Mouse (Mus musculus) CH12.LX (cell line): Measurements from ENCODE around the gene Tmem246. TPM values are rescaled to one million over a fixed set of nuclear protein-coding genes. Genes with fewer than 3 reads are reported as not detected.
A peak's percentile ranks its signal among the peaks of the same experiment; 100 is the strongest.

Source experiments
- DNase-seq: peaks from one replicate; pipeline ENCODE4 v3.0.0-alpha.2; 2013; ENCODE audit errors: extremely low read depth
- H3K27ac ChIP-seq: 2 replicates; pipeline ENCODE4 v1.5.1; 2012; ENCODE audit warnings: low read depth, mild to moderate bottlenecking, control low read depth, moderate library complexity; ENCODE audit not compliant: insufficient read depth
- H3K27me3 ChIP-seq: replicated peaks from 2 replicates; pipeline ENCODE3; 2012; ENCODE audit warnings: inconsistent platforms
- H3K36me3 ChIP-seq, 2 experiments: replicated peaks in 1 of 2; 2 replicates each; pipeline versions ENCODE3 to v1.6.1; 2012; ENCODE audit warnings: inconsistent platforms in 1 of 2, low read length in 1 of 2, mild to moderate bottlenecking in 1 of 2, mixed read lengths in 1 of 2, moderate library complexity in 1 of 2; ENCODE audit not compliant: control insufficient read depth in 1 of 2, insufficient read depth in 1 of 2
- H3K4me1 ChIP-seq, 2 experiments: 2 replicates each; pipeline ENCODE4 v1.6.1; 2012; ENCODE audit warnings: inconsistent platforms in 1 of 2, moderate library complexity in 1 of 2; ENCODE audit not compliant: insufficient read depth in 2 of 2, control insufficient read depth in 1 of 2
- H3K4me2 ChIP-seq: 2 replicates; pipeline ENCODE4 v1.6.1; 2012; ENCODE audit warnings: low read depth, mild to moderate bottlenecking, control low read depth; ENCODE audit not compliant: poor library complexity, insufficient read depth, severe bottlenecking
- H3K4me3 ChIP-seq, 3 experiments: fragments of 150-350 bp in 1 of 3; sonication (generic) in 1 of 3; replicated peaks in 1 of 3; 2 replicates each; pipeline versions ENCODE3 to v1.5.1; 2011 to 2012; ENCODE audit warnings: low read depth in 2 of 3, low read length in 2 of 3, mild to moderate bottlenecking in 2 of 3, moderate library complexity in 2 of 3, control low read depth in 1 of 3, improper control_type of control experiment in 1 of 3, inconsistent platforms in 1 of 3, mixed read lengths in 1 of 3; ENCODE audit not compliant: poor library complexity in 1 of 3
- H3K79me2 ChIP-seq: replicated peaks from 2 replicates; pipeline ENCODE4 v1.6.1; 2012; ENCODE audit warnings: mild to moderate bottlenecking, moderate library complexity; ENCODE audit not compliant: control insufficient read depth, poor library complexity, insufficient read depth, severe bottlenecking; ENCODE audit errors: extremely low read depth
- H3K9ac ChIP-seq: 2 replicates; pipeline ENCODE4 v1.6.1; 2012; ENCODE audit warnings: low read depth, mild to moderate bottlenecking, control low read depth, moderate library complexity; ENCODE audit not compliant: insufficient read depth
- H3K9me3 ChIP-seq: replicated peaks from 2 replicates; pipeline ENCODE3; 2012; ENCODE audit warnings: low read length, inconsistent platforms, mixed read lengths
- CHD2 ChIP-seq: IDR thresholded peaks from 2 replicates; pipeline ENCODE4 v1.6.1; 2011; ENCODE audit warnings: low read length, improper control_type of control experiment
- E2F4 ChIP-seq: IDR thresholded peaks from 2 replicates; pipeline ENCODE4 v1.6.1; 2011; ENCODE audit warnings: low read depth, low read length, improper control_type of control experiment; ENCODE audit not compliant: insufficient replicate concordance
- ELF1 ChIP-seq: IDR thresholded peaks from 2 replicates; pipeline ENCODE4 v1.6.1; 2014; ENCODE audit warnings: low read depth, mild to moderate bottlenecking, inconsistent platforms, low read length, improper control_type of control experiment
- EP300 ChIP-seq: IDR thresholded peaks from 2 replicates; pipeline ENCODE4 v1.6.1; 2011; ENCODE audit warnings: low read length, improper control_type of control experiment
- GABPA ChIP-seq: IDR thresholded peaks from 2 replicates; pipeline ENCODE4 v1.6.1; 2012; ENCODE audit warnings: low read depth, low read length, improper control_type of control experiment, inconsistent platforms; ENCODE audit not compliant: insufficient replicate concordance
- HCFC1 ChIP-seq: IDR thresholded peaks from 2 replicates; pipeline ENCODE4 v1.6.1; 2012; ENCODE audit warnings: low read depth, mild to moderate bottlenecking, inconsistent platforms, low read length, improper control_type of control experiment
- IRF4 ChIP-seq: IDR thresholded peaks from 2 replicates; pipeline ENCODE4 v1.6.1; 2014; ENCODE audit warnings: low read depth, mild to moderate bottlenecking, inconsistent platforms, low read length, improper control_type of control experiment
- JUND ChIP-seq: conservative IDR thresholded peaks from 2 replicates; pipeline ENCODE4 v1.6.1; 2011; ENCODE audit warnings: low read depth, low read length, improper control_type of control experiment
- KAT2A ChIP-seq: IDR thresholded peaks from 2 replicates; pipeline ENCODE4 v1.6.1; 2012; ENCODE audit warnings: low read length, improper control_type of control experiment, inconsistent platforms; ENCODE audit not compliant: insufficient replicate concordance
- MEF2A ChIP-seq: IDR thresholded peaks from 2 replicates; pipeline ENCODE4 v1.6.1; 2014; ENCODE audit warnings: low read depth, mild to moderate bottlenecking, inconsistent platforms, low read length, improper control_type of control experiment, borderline replicate concordance
- MXI1 ChIP-seq: IDR thresholded peaks from 2 replicates; pipeline ENCODE4 v1.6.1; 2011; ENCODE audit warnings: mild to moderate bottlenecking, low read depth, low read length, improper control_type of control experiment
- NRF1 ChIP-seq: IDR thresholded peaks from 2 replicates; pipeline ENCODE4 v1.6.1; 2014; ENCODE audit warnings: low read depth, mild to moderate bottlenecking, inconsistent platforms, low read length, improper control_type of control experiment, moderate library complexity
- PAX5 ChIP-seq: IDR thresholded peaks from 2 replicates; pipeline ENCODE4 v1.6.1; 2012; ENCODE audit warnings: low read length, inconsistent platforms, mixed read lengths
- POLR2A ChIP-seq: IDR thresholded peaks from 2 replicates; pipeline ENCODE4 v1.6.1; 2011; ENCODE audit warnings: low read depth, mild to moderate bottlenecking, improper control_type of control experiment, low read length
- RAD21 ChIP-seq: IDR thresholded peaks from 2 replicates; pipeline ENCODE4 v1.6.1; 2011; ENCODE audit warnings: low read depth, mild to moderate bottlenecking, low read length, improper control_type of control experiment, moderate library complexity
- SIN3A ChIP-seq: IDR thresholded peaks from 2 replicates; pipeline ENCODE4 v1.6.1; 2012; ENCODE audit warnings: low read length, improper control_type of control experiment, inconsistent platforms
- SMC3 ChIP-seq: IDR thresholded peaks from 2 replicates; pipeline ENCODE4 v1.6.1; 2011; ENCODE audit warnings: low read depth, low read length, improper control_type of control experiment
- TCF12 ChIP-seq: IDR thresholded peaks from 2 replicates; pipeline ENCODE4 v1.6.1; 2014; ENCODE audit warnings: low read depth, mild to moderate bottlenecking, inconsistent platforms, low read length, improper control_type of control experiment
- UBTF ChIP-seq: IDR thresholded peaks from 2 replicates; pipeline ENCODE4 v1.6.1; 2012; ENCODE audit warnings: low read depth, mild to moderate bottlenecking, inconsistent platforms, low read length, improper control_type of control experiment, moderate library complexity
- ZC3H11A ChIP-seq: IDR thresholded peaks from 2 replicates; pipeline ENCODE4 v1.6.1; 2012; ENCODE audit warnings: low read depth, mild to moderate bottlenecking, inconsistent platforms, low read length, improper control_type of control experiment
- ZKSCAN1 ChIP-seq: IDR thresholded peaks from 2 replicates; pipeline ENCODE4 v1.6.1; 2012; ENCODE audit warnings: low read depth, inconsistent platforms, low read length, improper control_type of control experiment, borderline replicate concordance
- ZMIZ1 ChIP-seq: IDR thresholded peaks from 2 replicates; pipeline ENCODE4 v1.6.1; 2012; ENCODE audit warnings: low read depth, mild to moderate bottlenecking, inconsistent platforms, low read length, improper control_type of control experiment
- ZNF384 ChIP-seq: IDR thresholded peaks from 2 replicates; pipeline ENCODE4 v1.6.1; 2012; ENCODE audit warnings: low read depth, low read length, improper control_type of control experiment, inconsistent platforms
- dilution Hi-C: fragments of 300-500 bp; cut with MboI; formaldehyde crosslinking; loops from 2 replicates; pipeline ENCODE4 v1.14.3; 2020; ENCODE audit warnings: low sequenced_read_pairs; ENCODE audit not compliant: extremely low pct_unique_long_range_greater_than_20kb, extremely low pct_ligation_motif_present
- in situ Hi-C: fragments of 300-500 bp; cut with MboI; formaldehyde crosslinking; loops from 3 replicates; pipeline ENCODE4 v1.14.3; 2019; ENCODE audit warnings: low sequenced_read_pairs, low pct_ligation_motif_present, low pct_unique_long_range_greater_than_20kb, mixed read lengths
- polyA plus RNA-seq: library from polyadenylated mRNA; unstranded; fragments of >175 nt; gene quantifications from 2 replicates; pipeline ENCODE4 v1.2.1, GENCODE M21; 2012; ENCODE audit warnings: low read depth; ENCODE audit not compliant: insufficient read length
- total RNA-seq, 2 experiments: library from RNA; depleted of rRNA; stranded (reverse); fragments of 300-350 nt in 1 of 2; fragments of >200 nt in 1 of 2; gene quantifications; 2 replicates each; pipeline ENCODE4 v1.2.3; 2012 to 2014

Gene Tmem246
- total and polyA plus RNA-seq, 3 experiments: 0.13 to 0.49 (median 0.24) TPM

- no peak overlapping the region for H3K27ac ChIP-seq
- peaks cover 13% of the 10 kb centered on the region for H3K79me2 ChIP-seq
- TF ChIP-seq POLR2A: no peak
- no peaks in the 10 kb centered on the region for H3K9me3 ChIP-seq
- H3K9ac ChIP-seq: no peak overlapping the region
- no peaks in the 10 kb centered on the region for H3K27me3 ChIP-seq
- peaks cover 0 to 17% of the 10 kb centered on the region in 2 experiments; a peak in 2 of 4 replicates for H3K4me1 ChIP-seq
- no peak overlapping the region for H3K4me2 ChIP-seq
- in situ Hi-C loops: no loop called here
- no peak for DNase-seq
- dilution Hi-C loops: no loop called here
- H3K4me3 ChIP-seq: no peak overlapping the region
- H3K36me3 ChIP-seq: peaks cover 57 to 86% of the 10 kb centered on the region in 2 experiments
These were observed 40.1 kb upstream of the Tmem246 start for GRCm38 (mm10) chr4:49637821-49638220.

DNA sequence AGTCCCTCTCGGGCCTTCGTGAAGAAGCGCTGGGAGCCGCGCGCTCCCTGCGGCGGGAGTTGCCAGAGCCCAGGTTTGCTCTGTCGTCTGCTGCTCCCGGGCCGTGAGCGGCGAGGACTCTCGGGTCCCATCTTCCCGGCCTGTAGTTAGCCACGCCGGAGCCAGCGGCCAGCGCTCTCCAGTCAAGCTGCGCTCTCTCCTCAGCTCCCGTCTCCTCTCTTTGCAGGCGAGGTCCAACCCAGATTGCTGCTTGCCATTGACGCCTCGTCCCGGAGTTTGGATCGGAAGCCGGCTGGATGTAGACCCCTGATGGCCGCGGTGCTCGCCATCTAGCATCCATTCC is 34.4 kb upstream of the Tmem246 start:
- Histone ChIP-seq H3K79me2 (peaks cover 20% of the 10 kb centered on the region), H3K4me2 (peak overlapping the region; percentile 47), H3K9me3 (no peaks in the 10 kb centered on the region), H3K4me3 (peak overlapping the region; percentile 67 to 96 (median 84)), H3K4me1 (peaks cover 0 to 22% of the 10 kb centered on the region in 2 experiments; a peak in 2 of 4 replicates), H3K9ac (peak overlapping the region; percentile 96), H3K36me3 (peaks cover 27 to 37% of the 10 kb centered on the region in 2 experiments), H3K27ac (0 out of 2 replicates have a peak overlapping the region, but pooled peaks have one; percentile 7), H3K27me3 (no peaks in the 10 kb centered on the region)
- no peak for TF ChIP-seq KAT2A
- peak; percentile 6; the same call in 1 of the 2 replicates for TF ChIP-seq MXI1
- no peak; the same call in 1 of the 2 replicates for TF ChIP-seq IRF4
- dilution Hi-C loops (no loop called here), in situ Hi-C loops (no loop called here)
- no peak for DNase-seq

DNA sequence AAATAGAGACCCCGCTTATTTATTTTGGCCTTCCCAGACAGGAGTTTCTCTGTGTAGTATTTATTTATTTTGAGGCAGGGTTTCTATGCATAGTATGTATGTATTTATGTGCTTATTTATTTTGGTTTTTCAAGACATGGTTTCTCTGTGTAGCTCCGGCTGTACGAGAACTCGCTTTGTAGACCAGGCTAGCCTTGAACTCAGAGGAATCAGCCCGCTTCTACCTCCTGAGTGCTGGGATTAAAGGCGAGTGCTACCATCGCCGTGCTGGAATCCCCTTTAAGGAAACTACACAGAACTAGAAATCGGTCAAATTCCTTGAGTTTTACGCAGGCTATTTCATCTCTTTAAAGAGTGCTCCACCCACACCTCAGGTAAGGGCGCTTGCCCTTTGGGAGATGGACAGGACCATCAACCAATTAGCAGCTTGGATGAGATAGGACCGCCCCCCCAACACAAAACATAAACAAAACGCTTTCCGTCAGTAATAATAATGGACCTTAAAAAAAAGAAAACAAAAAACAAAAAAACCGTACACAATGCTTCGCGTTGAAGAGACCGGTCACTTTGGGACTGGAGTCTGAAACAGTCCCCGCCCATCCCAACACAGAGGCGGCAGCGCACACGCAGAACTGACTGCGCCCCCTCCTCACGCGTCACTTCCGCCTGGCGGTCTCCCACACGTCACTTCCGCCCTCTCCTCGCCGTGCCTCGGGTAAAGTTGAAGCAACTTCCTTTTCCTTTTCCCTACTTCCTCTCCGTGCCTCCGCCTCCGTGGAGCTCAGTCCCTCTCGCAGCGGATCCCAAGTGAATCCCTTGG is 33.9 kb upstream of the Tmem246 start, which contains the start of gene Rnf20:
TSS of gene Rnf20 (plus strand) at position 688 of the 820 bp plus-strand sequence.
- DNase-seq: peak; percentile 94
- H3K9me3 ChIP-seq: no peaks in the 10 kb centered on the region
- peaks cover 0 to 26% of the 10 kb centered on the region in 2 experiments; a peak in 2 of 4 replicates for H3K4me1 ChIP-seq
- peak within 1 kb of the TSS; percentile 67 to 96 (median 84) for H3K4me3 ChIP-seq
- in situ Hi-C loops (no loop called here), dilution Hi-C loops (no loop called here)
- H3K79me2 ChIP-seq: peaks cover 20% of the 10 kb centered on the region
- H3K27ac ChIP-seq: 0 out of 2 replicates have a peak within 1 kb of the TSS, but pooled peaks have one; percentile 7
- peak within 1 kb of the TSS; percentile 71 for H3K4me2 ChIP-seq
- H3K27me3 ChIP-seq: no peaks in the 10 kb centered on the region
- H3K36me3 ChIP-seq: peaks cover 26 to 31% of the 10 kb centered on the region in 2 experiments
- H3K9ac ChIP-seq: peak within 1 kb of the TSS; percentile 96
- TF ChIP-seq JUND (no peak), EP300 (no peak), MEF2A (no peak), HCFC1 (peak; percentile 95), TCF12 (0 out of 2 replicates have a peak, but pooled peaks have one; percentile 12), ELF1 (peak; percentile 91), IRF4 (no peak; the same call in 1 of the 2 replicates), SMC3 (no peak), CHD2 (peak; percentile 57; the same call in 1 of the 2 replicates), E2F4 (no peak), ZMIZ1 (0 out of 2 replicates have a peak, but pooled peaks have one; percentile 58), ZKSCAN1 (no peak), NRF1 (peak; percentile 63), MXI1 (peak; percentile 26; the same call in 1 of the 2 replicates), PAX5 (no peak), RAD21 (no peak), ZNF384 (no peak), GABPA (no peak; the same call in 1 of the 2 replicates), SIN3A (peak; percentile 74), ZC3H11A (no peak), POLR2A (peak; percentile 80), UBTF (no peak)
